Mouse (Mus musculus) T-cell, adult 66 days (primary cell): Measurements from ENCODE around the gene Anpep. TPM values are rescaled to one million over a fixed set of nuclear protein-coding genes. Genes with fewer than 3 reads are reported as not detected.

ENCODE experiments used
- total RNA-seq, 2 experiments: library from RNA; stranded (reverse); gene quantifications; 3 replicates in 1 of 2; 4 replicates in 1 of 2; pipeline ENCODE4 v1.2.4; 2023

Anpep gene
- total RNA-seq: under 1 TPM in 1 of 2 experiments, not detected in 1; 0.35 TPM

DNA sequence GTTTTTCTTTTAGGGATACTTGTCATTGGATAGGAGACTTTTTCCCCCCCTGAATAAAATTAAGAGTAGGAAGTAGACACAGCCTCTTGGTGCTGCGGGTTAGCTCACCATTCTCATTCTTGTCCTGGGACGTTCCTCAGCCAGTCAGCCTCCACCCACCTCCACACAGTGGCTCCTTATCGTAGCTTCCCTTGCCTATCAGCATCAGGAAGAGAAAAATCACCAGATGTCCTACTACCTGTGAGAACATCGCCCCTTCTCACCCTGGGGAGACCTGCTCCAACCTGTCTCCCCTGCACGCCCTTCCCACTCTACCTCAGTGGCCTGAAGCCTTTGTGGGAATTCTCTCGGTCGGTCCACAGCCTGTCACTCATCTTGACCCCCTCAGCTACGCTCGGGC is at the start of gene Anpep:
Anpep (minus strand) TSS at position 249 of the 400 bp plus-strand sequence.

DNA sequence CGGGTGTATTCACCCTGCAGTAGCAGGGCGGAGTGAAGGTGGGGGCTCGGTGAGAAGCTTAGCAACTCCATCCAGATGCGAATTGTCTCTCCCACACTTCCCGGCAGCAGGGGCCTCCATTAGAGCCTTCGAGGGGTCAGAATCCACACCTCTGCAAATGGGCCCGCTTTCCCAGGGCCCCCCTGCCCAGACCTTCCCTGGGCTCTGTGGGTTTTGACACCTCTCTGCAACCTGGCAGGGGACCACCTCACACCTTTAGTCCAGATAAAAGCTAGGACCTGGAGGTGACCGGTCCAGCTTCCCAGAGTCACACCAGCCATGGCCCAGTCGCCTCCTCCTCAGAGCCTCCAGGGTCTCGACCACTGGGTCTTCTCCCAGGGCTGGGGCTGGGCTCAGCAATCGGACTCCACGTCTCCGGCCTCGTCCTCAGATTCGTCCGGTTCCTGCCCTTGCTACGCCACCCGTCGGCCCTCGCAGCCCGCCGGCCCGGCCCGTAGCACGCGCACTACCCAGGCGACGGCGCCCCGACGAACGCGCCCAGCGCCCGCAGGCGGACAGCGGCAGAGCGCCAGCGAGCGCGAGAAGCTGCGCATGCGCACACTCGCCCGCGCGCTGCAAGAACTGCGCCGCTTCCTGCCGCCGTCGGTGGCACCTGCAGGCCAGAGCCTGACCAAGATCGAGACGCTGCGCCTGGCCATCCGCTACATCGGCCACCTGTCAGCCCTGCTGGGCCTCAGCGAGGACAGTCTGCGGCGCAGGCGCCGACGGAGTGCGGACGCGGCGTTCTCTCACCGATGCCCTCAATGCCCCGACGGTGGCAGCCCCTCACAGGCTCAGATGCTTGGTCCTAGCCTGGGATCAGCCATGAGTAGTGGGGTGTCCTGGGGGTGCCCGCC is 50.0 kb downstream of the Anpep start, which contains the start of gene Mesp2:
Mesp2 (plus strand) TSS at position 117 of the 896 bp plus-strand sequence.

DNA sequence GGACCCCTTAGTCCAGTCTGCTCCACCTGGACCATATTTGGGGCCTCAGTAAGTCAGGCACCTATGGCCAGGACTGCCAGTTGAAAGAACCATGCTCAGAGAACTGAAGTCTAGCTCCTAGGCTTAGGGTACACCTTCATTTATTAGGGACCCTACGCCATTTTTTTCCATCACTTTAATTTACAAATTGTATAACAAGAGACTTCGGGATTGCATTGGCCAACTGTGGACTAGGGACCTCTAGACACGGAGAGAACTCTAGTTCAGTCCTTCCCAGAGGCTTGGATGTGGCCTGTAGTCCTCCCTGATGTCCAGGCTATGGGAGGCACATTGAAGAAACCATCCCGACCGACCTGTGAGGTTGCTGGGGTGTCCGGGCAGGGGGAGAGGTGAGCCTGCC is 67.2 kb downstream of the Anpep start, which contains the start of gene Mesp1:
Mesp1 (minus strand) TSS at position 101 of the 400 bp plus-strand sequence.

Other genes with a start within 250 kb of the Anpep start
- gene Rhcg, start 243.4 kb downstream of the Anpep start, total RNA-seq: not detected
- 1 to 10 TPM; 2.6 to 3.3 TPM for gene Ticrr, start 200.9 kb downstream of the Anpep start, total RNA-seq
- gene Kif7, start 145.3 kb downstream of the Anpep start, total RNA-seq: 1 to 10 TPM; 3.2 to 4.7 TPM
- gene Plin1, start 128.2 kb downstream of the Anpep start, total RNA-seq: not detected
- gene Pex11a, start 117.9 kb downstream of the Anpep start, total RNA-seq: 1 to 10 TPM; 1.2 to 1.3 TPM
- not detected for gene Wdr93, start 117.9 kb downstream of the Anpep start, total RNA-seq
- gene Mesp1, start 67.3 kb downstream of the Anpep start, total RNA-seq: not detected
- under 1 TPM in 1 of 2 experiments, not detected in 1; 0.30 TPM for gene Mesp2, start 50.3 kb downstream of the Anpep start, total RNA-seq
- gene Ap3s2, start 59.6 kb upstream of the Anpep start, total RNA-seq: 10 to 100 TPM; 17.3 to 17.4 TPM
- not detected for gene Arpin, start 74.3 kb upstream of the Anpep start, total RNA-seq
- 10 to 100 TPM; 27.9 to 35.9 TPM for gene Zfp710, start 163.8 kb upstream of the Anpep start, total RNA-seq